Mouse (Mus musculus): Measurements from ENCODE around the gene Mrps22.

Mrps22 gene

DNA sequence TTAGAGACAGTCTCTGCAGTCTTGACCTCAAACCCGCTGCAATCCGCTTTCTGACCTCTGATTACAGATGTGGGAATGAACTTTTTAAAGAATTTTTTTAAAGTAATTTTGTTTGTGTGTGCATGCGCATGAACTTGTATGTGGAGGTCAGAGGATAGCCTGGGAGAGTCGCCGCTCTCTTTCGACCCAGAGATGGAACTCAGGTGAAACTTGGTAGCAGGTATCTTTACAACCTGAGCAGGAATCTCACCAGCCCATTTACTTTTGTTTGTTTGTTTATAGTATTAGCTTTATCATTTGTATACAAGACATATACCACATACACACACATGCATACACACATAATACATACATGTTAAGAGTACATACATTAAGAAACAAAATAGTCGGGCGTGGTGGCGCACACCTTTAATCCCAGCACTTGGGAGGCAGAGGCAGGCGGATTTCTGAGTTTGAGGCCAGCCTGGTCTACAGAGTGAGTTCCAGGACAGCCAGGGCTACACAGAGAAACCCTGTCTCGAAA is 438 bp upstream of the Mrps22 start:
- Histone ChIP-seq H3K9me3 (ENCODE audit: low read length) (0 out of 2 replicates have a peak, but pooled peaks cover 4% of the 10 kb centered on the region), H3K27me3 (ENCODE audit: insufficient read depth, low read length) (peaks cover 12% of the 10 kb centered on the region), H3K36me3 (ENCODE audit: insufficient read depth, low read length) (peaks cover 21% of the 10 kb centered on the region), H3K4me3 (replicated peaks; ENCODE audit: low read length) (peak overlapping the region; percentile 97), H3K4me1 (replicated peaks; ENCODE audit: low read depth, low read length) (peaks cover 16% of the 10 kb centered on the region)
- TF ChIP-seq NANOG (IDR thresholded peaks at IDR 0.05; ENCODE audit: borderline replicate concordance, low read length) (no peak), CTCF (conservative IDR thresholded peaks at IDR 0.05; ENCODE audit: low read length) (no peak), POU5F1 (IDR thresholded peaks at IDR 0.05; ENCODE audit: borderline replicate concordance, low read length) (no peak)

DNA sequence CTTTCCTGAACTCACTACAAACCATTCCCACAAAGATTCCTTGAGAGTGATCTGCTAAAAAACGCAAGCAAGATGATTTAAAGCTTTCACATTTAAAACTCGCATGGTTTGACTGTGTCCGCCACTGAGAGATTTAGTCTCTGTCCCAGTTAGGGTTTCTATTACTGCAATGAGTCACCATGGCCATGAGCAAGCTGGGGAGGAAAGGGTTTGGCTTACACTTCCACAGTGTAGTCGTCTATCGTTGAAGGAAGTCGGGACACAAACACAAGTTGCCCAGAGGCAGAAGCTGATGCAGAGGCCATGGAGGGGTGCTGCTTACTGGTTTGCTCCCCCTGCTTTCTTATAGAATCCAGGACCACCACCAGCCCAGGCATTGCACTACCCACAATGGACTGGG is 1.4 kb downstream of the Mrps22 start:
- Histone ChIP-seq H3K4me3 (replicated peaks; ENCODE audit: low read length) (peak overlapping the region; percentile 97), H3K9me3 (ENCODE audit: low read length) (0 out of 2 replicates have a peak, but pooled peaks cover 4% of the 10 kb centered on the region), H3K4me1 (replicated peaks; ENCODE audit: low read depth, low read length) (peaks cover 16% of the 10 kb centered on the region), H3K27me3 (ENCODE audit: insufficient read depth, low read length) (peaks cover 12% of the 10 kb centered on the region), H3K36me3 (ENCODE audit: insufficient read depth, low read length) (peaks cover 39% of the 10 kb centered on the region)
- TF ChIP-seq NANOG (IDR thresholded peaks at IDR 0.05; ENCODE audit: borderline replicate concordance, low read length) = no peak
- no peak for TF ChIP-seq POU5F1 (IDR thresholded peaks at IDR 0.05; ENCODE audit: borderline replicate concordance, low read length)
- no peak for TF ChIP-seq CTCF (conservative IDR thresholded peaks at IDR 0.05; ENCODE audit: low read length)

DNA sequence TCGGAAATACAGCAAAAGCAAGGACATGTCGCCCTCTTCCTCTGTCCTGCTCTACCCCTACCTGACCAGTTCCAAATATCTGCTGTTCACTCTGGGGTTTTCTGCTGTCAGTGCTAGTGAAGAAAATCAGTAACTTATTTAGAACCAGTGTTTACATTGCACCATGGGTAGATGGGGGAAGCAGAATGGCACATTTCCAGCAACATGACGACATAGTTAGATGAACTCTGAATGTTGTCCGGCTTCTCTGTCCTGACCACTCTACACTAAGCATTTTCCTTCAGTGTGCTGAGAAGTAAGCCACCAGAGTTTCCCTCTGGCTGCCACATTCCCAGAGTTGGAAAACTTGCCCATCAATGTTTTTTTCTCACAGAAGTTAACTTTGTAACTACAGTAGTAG is 17.6 kb downstream of the Mrps22 start:
- no peaks in the 10 kb centered on the region for H3K27me3 ChIP-seq (ENCODE audit: insufficient read depth, low read length)
- TF ChIP-seq NANOG (IDR thresholded peaks at IDR 0.05; ENCODE audit: borderline replicate concordance, low read length) (no peak), CTCF (conservative IDR thresholded peaks at IDR 0.05; ENCODE audit: low read length) (no peak), POU5F1 (IDR thresholded peaks at IDR 0.05; ENCODE audit: borderline replicate concordance, low read length) (no peak)
- peaks cover 94% of the 10 kb centered on the region for H3K36me3 ChIP-seq (ENCODE audit: insufficient read depth, low read length)
- H3K4me1 ChIP-seq (replicated peaks; ENCODE audit: low read depth, low read length) = no peaks in the 10 kb centered on the region
- H3K9me3 ChIP-seq (ENCODE audit: low read length) = no peaks in the 10 kb centered on the region
- H3K4me3 ChIP-seq (replicated peaks; ENCODE audit: low read length) = no peak overlapping the region

DNA sequence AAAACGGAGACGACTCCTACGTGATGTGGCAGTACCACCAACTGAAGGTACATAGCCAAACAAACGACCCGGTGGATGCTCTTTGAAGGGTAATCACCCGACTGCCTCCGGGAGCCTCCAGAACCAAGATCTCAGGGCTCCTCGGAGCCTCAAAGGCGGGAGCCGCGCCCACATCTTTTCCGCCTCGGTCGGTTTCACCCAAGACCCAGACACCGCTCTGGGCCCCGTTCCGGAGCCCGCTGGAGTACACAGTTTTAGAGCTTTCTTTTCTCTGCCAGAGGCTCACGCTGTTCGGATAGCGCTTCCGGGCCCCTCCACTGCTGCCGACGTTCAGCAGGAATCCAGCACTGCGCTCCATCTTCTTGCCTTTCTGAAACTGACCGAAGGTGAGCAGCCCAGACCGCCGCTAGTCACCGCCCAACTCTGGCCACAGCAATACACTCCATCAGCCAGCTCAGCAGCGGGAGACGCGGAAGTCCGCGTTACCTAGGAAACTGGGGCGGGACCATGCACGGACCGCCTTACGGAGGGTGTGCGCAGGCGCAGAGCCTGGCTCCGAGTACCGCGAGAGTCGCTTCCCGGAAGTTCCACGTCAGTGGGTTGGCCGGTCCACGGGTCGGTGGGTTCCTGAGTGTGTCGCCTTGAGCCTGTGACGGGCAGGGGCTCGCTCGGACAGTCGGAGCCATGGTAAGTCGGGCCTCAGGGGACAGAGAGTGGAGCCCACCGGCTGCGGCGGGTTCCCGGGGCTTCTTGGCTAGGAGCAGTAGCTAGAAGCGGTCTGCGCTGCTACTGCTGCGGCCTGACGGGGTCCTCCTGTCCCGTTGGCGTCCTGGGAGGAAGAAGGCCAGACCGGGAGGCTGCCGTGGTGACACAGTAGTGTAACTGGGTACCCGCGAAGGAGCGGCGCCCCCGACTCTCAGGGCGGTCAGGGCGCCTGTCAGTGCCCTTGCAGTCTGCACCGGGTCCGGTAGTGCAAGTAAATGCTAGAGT is 38.0 kb downstream of the Mrps22 start, which contains the start of gene Copb2:
Gene Copb2 (plus strand): TSS at position 585 of the 990 bp plus-strand sequence.
- H3K36me3 ChIP-seq (ENCODE audit: insufficient read depth, low read length) = peaks cover 11% of the 10 kb centered on the region
- no peak for TF ChIP-seq POU5F1 (IDR thresholded peaks at IDR 0.05; ENCODE audit: borderline replicate concordance, low read length)
- TF ChIP-seq NANOG (IDR thresholded peaks at IDR 0.05; ENCODE audit: borderline replicate concordance, low read length) = no peak
- TF ChIP-seq CTCF (conservative IDR thresholded peaks at IDR 0.05; ENCODE audit: low read length) = no peak
- H3K27me3 ChIP-seq (ENCODE audit: insufficient read depth, low read length) = no peaks in the 10 kb centered on the region; the same call in 1 of the 2 replicates
- no peaks in the 10 kb centered on the region for H3K9me3 ChIP-seq (ENCODE audit: low read length)
- H3K4me1 ChIP-seq (replicated peaks; ENCODE audit: low read depth, low read length) = peaks cover 17% of the 10 kb centered on the region
- H3K4me3 ChIP-seq (replicated peaks; ENCODE audit: low read length) = peak within 1 kb of the TSS; percentile 99

DNA sequence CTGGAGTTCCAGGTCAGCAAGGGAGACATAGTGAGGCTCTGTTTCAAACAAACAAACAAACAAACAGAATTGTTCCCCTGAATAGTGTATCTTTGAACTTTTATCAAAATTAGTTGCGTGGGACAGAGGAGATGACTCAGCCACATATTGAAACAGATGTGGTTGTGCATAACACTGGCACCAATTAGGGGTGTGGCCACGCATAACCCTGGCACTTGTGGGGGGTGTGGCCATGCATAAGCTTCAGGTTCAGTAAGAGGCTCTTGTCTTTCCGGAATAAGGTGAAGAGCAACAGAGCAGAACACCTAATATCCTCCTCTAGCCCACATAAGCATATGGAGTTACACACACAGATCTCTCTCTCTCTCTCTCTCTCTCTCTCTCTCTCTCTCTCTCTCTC is 57.4 kb downstream of the Mrps22 start:
- Histone ChIP-seq H3K36me3 (ENCODE audit: insufficient read depth, low read length) (no peaks in the 10 kb centered on the region), H3K9me3 (ENCODE audit: low read length) (no peaks in the 10 kb centered on the region), H3K27me3 (ENCODE audit: insufficient read depth, low read length) (0 out of 2 replicates have a peak, but pooled peaks cover 3% of the 10 kb centered on the region), H3K4me3 (replicated peaks; ENCODE audit: low read length) (no peak overlapping the region), H3K4me1 (replicated peaks; ENCODE audit: low read depth, low read length) (0 out of 2 replicates have a peak, but pooled peaks cover 2% of the 10 kb centered on the region)
- TF ChIP-seq POU5F1 (IDR thresholded peaks at IDR 0.05; ENCODE audit: borderline replicate concordance, low read length) (no peak), NANOG (IDR thresholded peaks at IDR 0.05; ENCODE audit: borderline replicate concordance, low read length) (no peak), CTCF (conservative IDR thresholded peaks at IDR 0.05; ENCODE audit: low read length) (no peak)
